Mouse (Mus musculus) myocyte (in vitro differentiated cells): ENCODE results near the gene 2510039O18Rik. TPM values are rescaled to one million over a fixed set of nuclear protein-coding genes. Genes with fewer than 3 reads are reported as not detected.

Experiments used
- H3K27me3 ChIP-seq: one replicate; pipeline ENCODE4 v1.6.1; 2011; ENCODE audit not compliant: control insufficient read depth, insufficient read depth, insufficient read length
- H3K36me3 ChIP-seq: one replicate; pipeline ENCODE4 v1.6.1; 2011; ENCODE audit not compliant: control insufficient read depth, insufficient read depth
- H3K4me2 ChIP-seq: one replicate; pipeline ENCODE4 v1.6.1; 2011; ENCODE audit warnings: low read depth, control low read depth
- H3K4me3 ChIP-seq: one replicate; pipeline ENCODE4 v1.5.1; 2011; ENCODE audit warnings: mild to moderate bottlenecking, control low read depth, moderate library complexity
- H3K79me2 ChIP-seq: one replicate; pipeline ENCODE4 v1.6.1; 2011; ENCODE audit not compliant: control insufficient read depth, insufficient read depth
- H3ac ChIP-seq: one replicate; pipeline ENCODE4 v1.6.1; 2011; ENCODE audit not compliant: control insufficient read depth, insufficient read length
- CEBPB ChIP-seq: IDR thresholded peaks from 2 replicates; pipeline ENCODE4 v1.6.1; 2011; ENCODE audit warnings: mild to moderate bottlenecking, moderate library complexity; ENCODE audit not compliant: poor library complexity, insufficient read depth, severe bottlenecking
- E2F4 ChIP-seq: IDR thresholded peaks from one replicate; pipeline ENCODE4 v1.6.1; 2011; ENCODE audit warnings: mild to moderate bottlenecking, control low read depth, moderate library complexity; ENCODE audit not compliant: insufficient read depth
- MAX ChIP-seq: IDR thresholded peaks from one replicate; pipeline ENCODE4 v1.6.1; 2011; ENCODE audit warnings: low read depth, mild to moderate bottlenecking, control low read depth
- MYOD1 ChIP-seq, 3 experiments: IDR thresholded peaks; one replicate each; pipeline ENCODE4 v1.6.1; 2011; ENCODE audit warnings: control low read depth in 2 of 3, low read depth in 2 of 3, mild to moderate bottlenecking in 2 of 3, moderate library complexity in 1 of 3; ENCODE audit not compliant: insufficient read length in 2 of 3, control insufficient read depth in 1 of 3
- MYOG ChIP-seq, 3 experiments: IDR thresholded peaks; one replicate each; pipeline ENCODE4 v1.6.1; 2011; ENCODE audit warnings: control low read depth in 2 of 3, low read depth in 2 of 3, mild to moderate bottlenecking in 2 of 3; ENCODE audit not compliant: insufficient read length in 2 of 3, control insufficient read depth in 1 of 3, insufficient read depth in 1 of 3
- POLR2A ChIP-seq: IDR thresholded peaks from one replicate; pipeline ENCODE4 v1.6.1; 2011; ENCODE audit warnings: low read depth, mild to moderate bottlenecking, control low read depth, moderate library complexity; ENCODE audit not compliant: insufficient read length
- POLR2AphosphoS2 ChIP-seq: IDR thresholded peaks from one replicate; pipeline ENCODE4 v1.6.1; 2011; ENCODE audit warnings: low read depth, control low read depth; ENCODE audit not compliant: insufficient read length
- REST ChIP-seq: IDR thresholded peaks from one replicate; pipeline ENCODE4 v1.6.1; 2011; ENCODE audit warnings: mild to moderate bottlenecking, control low read depth, moderate library complexity; ENCODE audit not compliant: insufficient read depth, insufficient read length
- SRF ChIP-seq: IDR thresholded peaks from one replicate; pipeline ENCODE4 v1.6.1; 2011; ENCODE audit warnings: low read depth; ENCODE audit not compliant: control insufficient read depth, insufficient read length
- TCF12 ChIP-seq: IDR thresholded peaks from one replicate; pipeline ENCODE4 v1.6.1; 2011; ENCODE audit warnings: mild to moderate bottlenecking, control low read depth; ENCODE audit not compliant: poor library complexity, insufficient read depth, severe bottlenecking
- TCF3 ChIP-seq: IDR thresholded peaks from one replicate; pipeline ENCODE4 v1.6.1; 2011; ENCODE audit warnings: low read depth, control low read depth; ENCODE audit not compliant: insufficient read length
- USF1 ChIP-seq: IDR thresholded peaks from one replicate; pipeline ENCODE4 v1.6.1; 2011; ENCODE audit warnings: low read depth, mild to moderate bottlenecking, control low read depth, moderate library complexity
- polyA plus RNA-seq: library from polyadenylated mRNA; unstranded; fragments of >200 nt; fragmentation: generic; extraction: Trizol; gene quantifications from one replicate; pipeline ENCODE4 v1.2.1, GENCODE M21; 2012; ENCODE audit warnings: missing spikeins

Gene 2510039O18Rik
- polyA plus RNA-seq, 1 experiment, result 49.9 TPM

GRCm38 (mm10) chr4:147977726-147978125 is 37.0 kb downstream of the 2510039O18Rik start:
- Histone ChIP-seq H3K27me3 (no peaks in the 10 kb centered on the region), H3K4me2 (no peak overlapping the region), H3ac (no peak overlapping the region), H3K36me3 (no peaks in the 10 kb centered on the region), H3K79me2 (no peaks in the 10 kb centered on the region), H3K4me3 (no peak overlapping the region)
- TF ChIP-seq USF1 (no peak), MYOG (IDR thresholded peaks at IDR 0.05; ENCODE audit: control insufficient read depth in 1 of 3, insufficient read depth in 1 of 3, insufficient read length in 2 of 3, low read depth in 2 of 3) (no peak), POLR2AphosphoS2 (no peak), POLR2A (no peak), REST (no peak), MAX (no peak), MYOD1 (IDR thresholded peaks at IDR 0.05; ENCODE audit: control insufficient read depth in 1 of 3, insufficient read length in 2 of 3, low read depth in 2 of 3) (no peak), TCF3 (no peak), TCF12 (no peak), CEBPB (no peak), E2F4 (no peak), SRF (no peak)

DNA sequence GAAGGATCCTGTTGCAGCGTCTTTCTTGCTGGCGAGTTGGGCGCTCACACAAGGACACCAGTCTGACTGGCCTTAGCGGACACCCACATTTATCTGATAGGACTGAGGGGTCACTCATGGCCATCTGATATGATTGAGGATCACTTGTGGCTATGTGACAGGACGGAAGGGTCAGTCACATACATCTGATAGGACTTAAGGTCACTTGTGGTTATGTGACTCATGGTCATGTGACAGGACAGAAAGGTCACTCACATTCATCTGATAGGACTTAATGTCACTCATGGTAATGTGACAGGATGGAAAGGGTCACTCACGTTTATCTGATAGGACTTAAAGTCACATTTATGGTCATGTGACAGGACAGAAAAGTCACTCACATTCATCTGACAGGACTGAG is 37.7 kb downstream of the 2510039O18Rik start:
- H3ac ChIP-seq, result no peak overlapping the region
- no peaks in the 10 kb centered on the region for H3K79me2 ChIP-seq
- H3K4me2 ChIP-seq, result no peak overlapping the region
- H3K27me3 ChIP-seq, result no peaks in the 10 kb centered on the region
- TF ChIP-seq POLR2A (no peak), E2F4 (no peak), TCF3 (no peak), SRF (no peak), USF1 (no peak), MYOD1 (IDR thresholded peaks at IDR 0.05; ENCODE audit: control insufficient read depth in 1 of 3, insufficient read length in 2 of 3, low read depth in 2 of 3) (no peak), TCF12 (no peak), POLR2AphosphoS2 (no peak), CEBPB (no peak), MYOG (IDR thresholded peaks at IDR 0.05; ENCODE audit: control insufficient read depth in 1 of 3, insufficient read depth in 1 of 3, insufficient read length in 2 of 3, low read depth in 2 of 3) (no peak), MAX (no peak), REST (no peak)
- H3K4me3 ChIP-seq, result no peak overlapping the region
- H3K36me3 ChIP-seq, result no peaks in the 10 kb centered on the region

DNA sequence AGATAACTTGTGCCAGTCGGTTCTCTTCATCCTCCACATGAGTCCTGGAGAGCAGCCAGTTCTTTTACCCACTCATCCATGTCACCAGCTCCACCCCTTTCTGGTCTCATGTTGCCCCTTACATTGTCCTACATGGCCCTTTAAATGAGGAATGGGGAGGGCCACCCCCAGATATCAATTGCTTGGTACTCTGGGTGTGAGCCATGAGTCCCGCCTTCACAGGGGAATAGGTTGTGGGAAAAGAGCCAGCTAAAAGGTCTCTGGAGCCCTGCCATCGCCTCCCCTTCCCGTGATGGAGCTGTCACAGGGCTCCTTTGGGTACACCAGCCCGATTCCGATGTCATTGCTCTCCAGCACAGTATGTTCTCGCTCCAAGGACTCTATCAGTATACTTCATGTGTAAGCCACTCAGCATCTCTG is 38.8 kb downstream of the 2510039O18Rik start:
- Histone ChIP-seq H3K36me3 (no peaks in the 10 kb centered on the region), H3ac (no peak overlapping the region), H3K4me2 (no peak overlapping the region), H3K4me3 (no peak overlapping the region), H3K79me2 (no peaks in the 10 kb centered on the region), H3K27me3 (no peaks in the 10 kb centered on the region)
- TF ChIP-seq MAX (no peak), MYOD1 (IDR thresholded peaks at IDR 0.05; ENCODE audit: control insufficient read depth in 1 of 3, insufficient read length in 2 of 3, low read depth in 2 of 3) (no peak), POLR2AphosphoS2 (no peak), TCF12 (no peak), POLR2A (no peak), CEBPB (no peak), MYOG (IDR thresholded peaks at IDR 0.05; ENCODE audit: control insufficient read depth in 1 of 3, insufficient read depth in 1 of 3, insufficient read length in 2 of 3, low read depth in 2 of 3) (no peak), E2F4 (no peak), REST (no peak)

- TF ChIP-seq E2F4, result no peak
- TF ChIP-seq USF1, result no peak
- no peak for TF ChIP-seq POLR2AphosphoS2
- TF ChIP-seq MAX, result peak; percentile 53
- no peak for TF ChIP-seq MYOD1 (IDR thresholded peaks at IDR 0.05; ENCODE audit: control insufficient read depth in 1 of 3, insufficient read length in 2 of 3, low read depth in 2 of 3)
- TF ChIP-seq REST, result peak; percentile 94
- H3ac ChIP-seq, result no peak within 1 kb of the TSS
- H3K27me3 ChIP-seq, result no peaks in the 10 kb centered on the region
- H3K36me3 ChIP-seq, result no peaks in the 10 kb centered on the region
- no peaks in the 10 kb centered on the region for H3K79me2 ChIP-seq
- H3K4me2 ChIP-seq, result no peak within 1 kb of the TSS
- H3K4me3 ChIP-seq, result no peak within 1 kb of the TSS
Measured at GRCm38 (mm10) chr4:147985205-147986132, 44.8 kb downstream of the 2510039O18Rik start, which contains the start of gene Nppb. Gene Nppb, plus strand, starts transcription at chr4:147985788.
